Mouse (Mus musculus) hindbrain, embryonic 14.5 days (tissue): Measurements from ENCODE around the gene Slc25a10. TPM values are rescaled to one million over a fixed set of nuclear protein-coding genes. Genes with fewer than 3 reads are reported as not detected.

Experiments used
- ATAC-seq: fragments of 200-750 bp; cut with Nextera tagmentation; 2 replicates; pipeline ENCODE4 v1.8.0; 2017; ENCODE audit warnings: moderate number of reproducible peaks, mild to moderate bottlenecking, moderate TSS enrichment, moderate library complexity; ENCODE audit not compliant: low FRiP score
- DNase-seq: peaks from one replicate; pipeline ENCODE4 v3.0.0-alpha.2; 2015; ENCODE audit warnings: low spot score
- H3K27ac ChIP-seq: fragments of 300-500 bp; sonication (generic); 2 replicates; pipeline ENCODE4 v1.5.1; 2014; ENCODE audit warnings: mild to moderate bottlenecking, moderate library complexity
- H3K27me3 ChIP-seq: fragments of 300-500 bp; sonication (generic); 2 replicates; pipeline ENCODE4 v1.6.1; 2014; ENCODE audit warnings: mild to moderate bottlenecking, low read length, mixed read lengths; ENCODE audit not compliant: control insufficient read depth, insufficient read depth
- H3K36me3 ChIP-seq: fragments of 300-500 bp; sonication (generic); replicated peaks from 2 replicates; pipeline ENCODE4 v1.6.1; 2014; ENCODE audit not compliant: control insufficient read depth, insufficient read depth
- H3K4me1 ChIP-seq: fragments of 300-500 bp; sonication (generic); replicated peaks from 2 replicates; pipeline ENCODE4 v1.6.1; 2014; ENCODE audit warnings: antibody characterized with exemption, low read length, mixed read lengths; ENCODE audit not compliant: control insufficient read depth, insufficient read depth
- H3K4me2 ChIP-seq: fragments of 300-500 bp; sonication (generic); replicated peaks from 2 replicates; pipeline ENCODE4 v1.6.1; 2014; ENCODE audit warnings: mild to moderate bottlenecking, moderate library complexity
- H3K4me3 ChIP-seq: fragments of 300-500 bp; sonication (generic); replicated peaks from 2 replicates; pipeline ENCODE4 v1.5.1; 2014; ENCODE audit warnings: mild to moderate bottlenecking, low read length
- H3K9ac ChIP-seq: fragments of 300-500 bp; sonication (generic); 2 replicates; pipeline ENCODE4 v1.6.1; 2014
- H3K9me3 ChIP-seq: fragments of 300-500 bp; sonication (generic); 2 replicates; pipeline ENCODE4 v1.6.1; 2016; ENCODE audit warnings: low read length; ENCODE audit not compliant: control insufficient read depth
- WGBS: fragments of 180-500 bp; shearing (Covaris S2); extraction: QIAGEN DNeasy Blood & Tissue Kit; methylation state at CpG from one replicate; pipeline ENCODE4 v1.1.7; 2014; 5-methylcytosine and 5-hydroxymethylcytosine counted together
- polyA plus RNA-seq: library from polyadenylated mRNA; unstranded; fragments of >200 nt; fragmentation: Nextera tagmentation; extraction: Ambion mirVana; gene quantifications from 2 replicates; pipeline ENCODE4 v1.2.1, GENCODE M21; 2014

Slc25a10 gene
- polyA plus RNA-seq, 1 experiment from 2014 or later, result 29.8 TPM

DNA sequence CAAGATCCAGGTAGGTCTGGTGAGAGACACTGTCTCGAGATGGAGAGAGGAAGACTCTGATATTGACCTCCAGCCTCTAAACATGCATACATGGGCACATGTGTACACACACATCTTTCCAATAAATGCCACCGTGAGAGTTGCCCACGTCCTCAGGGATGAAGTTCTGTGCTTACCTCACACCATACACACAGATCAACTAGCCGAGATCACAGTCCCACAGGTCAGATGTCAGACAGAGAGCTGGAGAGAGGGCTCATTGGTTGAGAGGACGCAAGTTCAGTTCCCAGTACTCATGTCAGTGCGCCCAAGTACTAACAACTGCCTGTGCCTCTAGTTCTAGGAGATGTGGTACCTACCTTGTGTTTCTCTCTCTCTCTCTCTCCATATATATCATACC, 9.4 kb downstream of the Slc25a10 start:
- no peaks in the 10 kb centered on the region for H3K4me1 ChIP-seq
- H3K36me3 ChIP-seq, result peaks cover 28% of the 10 kb centered on the region
- no peak overlapping the region for H3K9ac ChIP-seq
- DNase-seq (no peak), ATAC-seq (no peak)
- no peak overlapping the region for H3K4me3 ChIP-seq
- WGBS, result 73% methylated on average over 6 of the region's 6 CpGs
- no peak overlapping the region for H3K27ac ChIP-seq
- H3K9me3 ChIP-seq, result no peaks in the 10 kb centered on the region
- no peak overlapping the region for H3K4me2 ChIP-seq
- H3K27me3 ChIP-seq, result no peaks in the 10 kb centered on the region

DNA sequence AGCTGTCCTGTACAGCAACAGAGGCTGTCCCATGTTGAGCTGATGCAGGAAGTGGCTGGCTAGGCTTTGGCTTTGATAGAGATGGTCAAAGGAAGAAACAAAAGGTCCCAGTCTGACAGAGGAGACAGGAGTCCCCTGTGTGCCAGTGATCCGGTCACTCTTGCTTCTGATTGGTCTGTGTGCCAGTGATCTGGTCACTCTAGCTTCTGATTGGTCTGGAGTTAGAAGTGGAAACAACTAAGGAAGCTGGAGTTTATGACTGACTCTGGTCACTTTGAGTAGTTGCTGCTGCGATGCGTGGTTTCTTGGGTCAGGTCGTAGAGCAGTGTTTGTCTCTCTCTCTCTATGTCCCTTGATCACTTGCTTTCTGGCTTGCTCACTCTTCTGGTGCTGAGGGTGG, 10.1 kb downstream of the Slc25a10 start:
- 84% methylated on average over 4 of the region's 4 CpGs for WGBS
- DNase-seq, result no peak
- Histone ChIP-seq H3K4me2 (no peak overlapping the region), H3K27me3 (no peaks in the 10 kb centered on the region), H3K9me3 (no peaks in the 10 kb centered on the region), H3K4me1 (no peaks in the 10 kb centered on the region), H3K4me3 (no peak overlapping the region), H3K27ac (no peak overlapping the region), H3K9ac (no peak overlapping the region), H3K36me3 (peaks cover 22% of the 10 kb centered on the region)
- no peak for ATAC-seq

DNA sequence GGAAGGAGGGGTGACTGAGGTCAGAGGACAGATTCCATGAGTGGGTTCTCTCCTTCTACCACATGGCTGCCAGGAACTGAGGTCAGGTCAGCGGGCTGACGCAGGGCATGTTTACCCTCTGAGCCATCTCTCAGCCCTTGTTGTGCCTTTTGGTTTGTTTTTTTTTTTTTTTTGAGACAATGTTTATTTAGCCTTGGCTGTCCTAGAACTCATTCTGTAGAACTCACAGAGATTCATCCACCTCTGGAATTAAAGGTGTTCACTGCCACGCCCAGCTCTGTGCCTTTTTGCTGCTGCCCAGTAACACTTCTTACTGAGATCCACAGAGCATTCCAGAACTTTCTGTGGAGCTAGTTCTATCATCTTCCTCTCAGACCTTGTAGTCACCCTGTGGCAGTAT, 14.0 kb downstream of the Slc25a10 start:
- DNase-seq (no peak), ATAC-seq (no peak)
- 86% methylated on average over 3 of the region's 3 CpGs for WGBS
- Histone ChIP-seq H3K4me1 (no peaks in the 10 kb centered on the region), H3K4me3 (no peak overlapping the region), H3K9ac (no peak overlapping the region), H3K9me3 (no peaks in the 10 kb centered on the region), H3K4me2 (no peak overlapping the region), H3K27me3 (no peaks in the 10 kb centered on the region), H3K27ac (no peak overlapping the region), H3K36me3 (no peaks in the 10 kb centered on the region)

DNA sequence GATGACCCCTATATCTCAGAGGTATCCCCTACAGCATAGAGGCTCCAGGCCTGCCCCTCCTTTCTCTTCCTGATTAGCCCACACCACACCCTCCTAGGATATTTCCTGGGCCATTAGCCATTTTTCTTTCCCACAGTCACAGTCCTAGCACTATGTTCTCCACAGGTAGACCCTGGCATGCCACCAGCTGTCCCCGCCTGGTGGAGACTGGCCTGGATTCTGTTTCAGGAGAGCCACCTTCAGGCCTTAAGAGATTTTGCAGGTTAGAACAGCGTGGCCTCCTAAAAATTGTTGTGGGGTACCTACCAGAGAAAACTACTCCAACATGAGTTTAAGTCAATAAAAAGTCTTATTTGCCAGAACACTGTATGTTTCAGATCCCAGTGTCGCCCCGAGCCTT, 15.3 kb downstream of the Slc25a10 start:
- ATAC-seq (no peak), DNase-seq (no peak)
- no peak overlapping the region for H3K9ac ChIP-seq
- H3K4me2 ChIP-seq, result no peak overlapping the region
- H3K27ac ChIP-seq, result no peak overlapping the region
- H3K9me3 ChIP-seq, result no peaks in the 10 kb centered on the region
- H3K27me3 ChIP-seq, result no peaks in the 10 kb centered on the region
- no peak overlapping the region for H3K4me3 ChIP-seq
- no peaks in the 10 kb centered on the region for H3K4me1 ChIP-seq
- 69% methylated on average over 4 of the region's 4 CpGs for WGBS
- no peaks in the 10 kb centered on the region for H3K36me3 ChIP-seq

DNA sequence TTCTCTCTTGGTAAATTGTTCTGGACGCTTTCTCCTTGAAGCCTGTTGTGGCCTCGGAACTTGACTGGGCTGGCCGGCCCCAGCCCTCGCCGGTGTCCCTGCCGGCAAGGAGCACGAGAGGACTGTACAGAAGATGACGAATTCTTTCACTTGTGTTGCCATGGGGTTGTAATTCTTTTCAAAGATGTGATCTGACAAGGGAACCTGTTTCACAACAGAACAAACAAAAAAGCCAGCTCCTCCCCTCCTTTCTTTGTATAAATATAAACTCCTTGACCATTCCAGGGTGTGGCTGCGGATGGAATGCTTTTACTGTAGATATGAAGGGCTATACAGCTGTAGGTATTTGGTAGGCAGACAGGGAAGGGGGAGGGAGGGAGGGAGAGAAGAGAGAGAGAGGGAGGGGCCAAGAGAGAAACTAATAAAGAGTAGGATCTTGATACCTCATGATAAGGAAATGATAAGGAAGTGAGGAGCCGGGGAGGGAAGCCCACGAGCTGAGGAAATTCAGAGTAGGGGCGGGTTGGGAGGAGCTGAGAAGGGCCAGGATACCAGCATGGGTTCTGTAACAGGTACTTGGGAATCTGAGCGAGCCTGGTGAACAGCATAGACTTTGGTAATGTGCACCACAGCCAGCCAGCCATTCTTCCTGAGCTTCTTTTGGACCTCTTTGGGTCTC, 16.1 kb downstream of the Slc25a10 start:
- Histone ChIP-seq H3K27ac (no peak overlapping the region), H3K9ac (no peak overlapping the region), H3K4me2 (no peak overlapping the region), H3K36me3 (no peaks in the 10 kb centered on the region), H3K4me1 (no peaks in the 10 kb centered on the region), H3K9me3 (no peaks in the 10 kb centered on the region), H3K4me3 (no peak overlapping the region), H3K27me3 (no peaks in the 10 kb centered on the region)
- WGBS, result 74% methylated on average over 13 of the region's 13 CpGs
- ATAC-seq (no peak), DNase-seq (no peak)

DNA sequence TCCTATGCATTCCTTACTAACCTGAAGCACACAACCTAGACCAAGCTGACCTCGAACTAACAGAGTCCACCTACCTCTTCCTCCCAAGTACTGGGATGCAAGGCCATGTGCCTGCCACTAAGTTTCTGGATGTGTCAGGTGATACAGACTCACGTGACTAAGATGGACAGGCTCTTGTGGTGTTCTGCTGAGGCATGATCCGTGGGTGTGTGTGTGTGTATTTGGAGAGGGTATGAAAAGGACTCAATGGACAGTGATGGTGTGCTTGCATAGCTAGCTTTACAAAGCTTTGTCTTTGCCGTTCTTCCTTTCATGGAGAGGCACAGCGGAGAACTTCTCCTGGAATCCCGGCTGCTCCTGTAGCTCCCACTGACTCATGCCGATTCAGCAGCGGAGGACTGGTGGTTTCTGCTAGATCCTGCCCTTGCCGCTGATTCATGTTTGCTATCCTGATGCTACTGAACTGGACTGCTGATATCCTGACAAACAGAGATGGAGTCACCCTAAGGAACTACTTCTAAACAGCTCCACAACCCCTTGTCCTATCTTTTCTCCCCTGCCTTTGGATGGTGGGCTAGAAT, 16.7 kb downstream of the Slc25a10 start:
- Histone ChIP-seq H3K36me3 (no peaks in the 10 kb centered on the region), H3K4me1 (no peaks in the 10 kb centered on the region), H3K4me2 (no peak overlapping the region), H3K9me3 (no peaks in the 10 kb centered on the region), H3K27ac (no peak overlapping the region), H3K9ac (no peak overlapping the region), H3K4me3 (no peak overlapping the region), H3K27me3 (no peaks in the 10 kb centered on the region)
- no peak for ATAC-seq
- WGBS, result 85% methylated on average over 9 of the region's 9 CpGs
- DNase-seq, result no peak

DNA sequence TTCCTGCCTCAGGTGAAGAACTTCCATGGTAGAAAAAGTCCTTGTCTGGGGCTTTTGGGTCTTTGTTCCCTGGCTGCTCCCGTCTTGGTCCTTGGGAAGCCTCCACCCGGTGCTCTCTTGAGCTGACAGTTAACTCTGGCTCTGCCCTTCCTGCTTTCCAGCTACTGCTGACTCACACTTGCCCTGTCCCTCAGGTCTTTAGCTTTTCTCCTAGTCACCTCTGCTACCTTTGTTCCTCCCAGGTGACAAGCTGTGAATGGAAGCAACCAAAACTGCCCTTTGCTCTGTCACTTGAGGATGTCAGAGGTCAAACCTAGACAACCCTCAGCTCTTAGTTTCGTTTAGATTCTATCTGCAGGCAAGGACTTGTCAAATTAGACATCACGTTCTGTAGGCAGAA, 18.3 kb downstream of the Slc25a10 start:
- no peak overlapping the region for H3K4me3 ChIP-seq
- no peak overlapping the region for H3K27ac ChIP-seq
- no peak overlapping the region for H3K9ac ChIP-seq
- H3K27me3 ChIP-seq, result no peaks in the 10 kb centered on the region
- ATAC-seq (no peak), DNase-seq (no peak)
- H3K9me3 ChIP-seq, result no peaks in the 10 kb centered on the region
- H3K36me3 ChIP-seq, result no peaks in the 10 kb centered on the region
- H3K4me1 ChIP-seq, result no peaks in the 10 kb centered on the region
- no peak overlapping the region for H3K4me2 ChIP-seq
- WGBS, result 55% methylated on average over 4 of the region's 4 CpGs

DNA sequence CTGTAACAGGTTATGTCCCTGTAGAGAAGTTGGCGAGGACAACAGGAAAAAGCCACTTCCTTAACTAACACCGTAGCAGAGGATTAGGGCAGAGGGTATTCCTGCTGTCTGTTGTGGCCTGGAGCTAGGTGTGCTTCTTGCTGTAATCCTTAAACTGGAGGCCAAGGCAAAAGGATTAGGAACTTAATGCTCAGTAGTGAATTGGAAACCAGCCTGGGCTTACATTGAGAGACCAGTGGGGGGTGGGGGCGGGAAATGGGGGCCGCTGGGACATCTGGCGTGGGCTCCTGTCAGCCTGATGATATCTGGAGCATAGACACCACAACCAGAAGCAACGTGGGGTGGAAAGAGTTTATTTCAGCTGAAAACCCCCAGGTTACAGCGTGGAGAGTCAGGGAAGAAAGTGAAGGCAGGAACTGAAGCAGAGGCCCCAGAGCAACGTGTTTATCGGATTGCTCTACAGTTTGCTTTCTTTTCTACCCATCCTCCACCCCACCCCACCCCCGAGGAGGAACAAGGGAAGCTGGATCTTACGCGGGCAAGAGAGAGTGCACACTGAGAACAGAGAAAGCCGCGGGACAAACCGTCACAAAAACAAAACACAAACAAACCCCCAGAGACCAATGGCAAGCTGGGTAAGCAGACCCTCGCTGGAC, 18.9 kb downstream of the Slc25a10 start:
- no peaks in the 10 kb centered on the region for H3K27me3 ChIP-seq
- DNase-seq (no peak), ATAC-seq (no peak)
- no peaks in the 10 kb centered on the region for H3K4me1 ChIP-seq
- H3K27ac ChIP-seq, result no peak overlapping the region
- peak overlapping the region; percentile 39 for H3K4me2 ChIP-seq
- no peak overlapping the region for H3K4me3 ChIP-seq
- no peaks in the 10 kb centered on the region for H3K36me3 ChIP-seq
- H3K9ac ChIP-seq, result peak overlapping the region; percentile 42; the same call in 1 of the 2 replicates
- no peaks in the 10 kb centered on the region for H3K9me3 ChIP-seq
- WGBS, result 9% methylated on average over 16 of the region's 16 CpGs

DNA sequence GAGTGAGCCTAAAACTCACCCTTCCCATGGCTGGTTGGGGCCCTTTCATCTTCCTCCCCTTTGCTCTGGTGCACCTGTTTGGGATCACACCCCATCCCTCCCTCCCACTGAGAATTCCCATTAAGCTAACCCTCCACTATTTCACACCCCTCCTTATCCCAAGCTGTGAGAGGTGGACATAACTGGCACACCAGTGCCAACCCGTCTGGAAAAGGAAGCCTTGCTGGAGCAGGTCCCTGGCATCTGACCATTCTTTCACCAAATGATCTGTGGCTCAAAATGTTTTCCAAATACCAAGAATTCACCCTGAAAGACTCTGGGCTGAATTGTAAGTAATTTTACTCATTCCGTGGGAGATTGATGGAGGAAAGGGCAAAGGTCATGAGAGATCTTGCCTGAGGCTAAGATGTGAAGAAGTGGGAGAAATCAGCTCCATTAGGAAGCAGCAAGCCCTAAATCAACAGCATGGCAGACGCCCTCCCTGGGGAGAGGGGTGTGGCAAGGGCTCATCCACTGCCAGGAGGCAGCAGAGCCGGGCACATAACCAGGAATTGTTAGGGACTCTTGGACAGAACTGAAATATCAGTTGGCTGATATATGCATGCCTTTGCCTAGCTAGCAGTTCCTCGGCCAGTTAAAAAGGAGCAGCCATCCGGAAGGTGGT, 21.3 kb downstream of the Slc25a10 start:
- no peaks in the 10 kb centered on the region for H3K9me3 ChIP-seq
- H3K27ac ChIP-seq, result no peak overlapping the region
- no peaks in the 10 kb centered on the region for H3K27me3 ChIP-seq
- H3K4me3 ChIP-seq, result no peak overlapping the region
- peak overlapping the region; percentile 16; the same call in 1 of the 2 replicates for H3K9ac ChIP-seq
- DNase-seq (no peak), ATAC-seq (no peak)
- 35% methylated on average over 6 of the region's 6 CpGs for WGBS
- H3K36me3 ChIP-seq, result no peaks in the 10 kb centered on the region
- no peak overlapping the region for H3K4me2 ChIP-seq
- no peaks in the 10 kb centered on the region for H3K4me1 ChIP-seq
